Mouse (Mus musculus): ENCODE results near the gene Smad1.

DNA sequence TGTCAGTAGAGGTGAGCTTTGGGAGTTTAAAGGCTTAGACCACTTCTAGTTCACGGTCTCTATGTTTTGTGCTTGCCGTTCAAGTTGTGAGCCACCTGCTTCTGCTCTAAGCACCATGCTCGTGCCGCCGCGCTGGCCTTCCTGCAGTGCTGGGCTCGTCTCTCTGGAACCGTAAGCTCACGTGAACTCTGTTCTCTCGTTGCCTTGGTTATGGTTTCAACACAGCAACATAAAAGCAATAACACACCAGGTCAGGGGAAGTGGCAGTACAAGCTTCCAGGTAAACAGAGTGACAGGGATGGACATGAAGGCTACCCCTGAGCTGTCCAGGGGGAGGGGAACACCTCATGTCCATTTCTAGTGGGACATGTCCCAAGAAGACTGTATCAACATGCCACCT is 52.9 kb downstream of the Smad1 start:
- TF ChIP-seq CTCF (IDR thresholded peaks at IDR 0.05; ENCODE audit: insufficient read depth, low read depth, low read length) (no peak), POLR2A (IDR thresholded peaks at IDR 0.05; ENCODE audit: insufficient read depth, low read depth, low read length) (no peak)

Data from olfactory bulb, adult 2 months (tissue).